Mouse (Mus musculus) lung, postnatal 0 days (tissue): ENCODE measurements at regions not wholly inside any gene's neighbourhood (a gene's known extent, or its start where the extent isn't known, plus 50 kb on each side); places are given as distances from the start of the nearest gene placed in this dataset.

Source experiments
- CTCF ChIP-seq: IDR thresholded peaks from 2 replicates; pipeline ENCODE4 v1.5.1; 2016; ENCODE audit warnings: antibody characterized with exemption, mild to moderate bottlenecking
- EP300 ChIP-seq: IDR thresholded peaks from 2 replicates; pipeline ENCODE4 v1.6.1; 2016; ENCODE audit warnings: antibody characterized with exemption, mild to moderate bottlenecking, control low read depth

DNA sequence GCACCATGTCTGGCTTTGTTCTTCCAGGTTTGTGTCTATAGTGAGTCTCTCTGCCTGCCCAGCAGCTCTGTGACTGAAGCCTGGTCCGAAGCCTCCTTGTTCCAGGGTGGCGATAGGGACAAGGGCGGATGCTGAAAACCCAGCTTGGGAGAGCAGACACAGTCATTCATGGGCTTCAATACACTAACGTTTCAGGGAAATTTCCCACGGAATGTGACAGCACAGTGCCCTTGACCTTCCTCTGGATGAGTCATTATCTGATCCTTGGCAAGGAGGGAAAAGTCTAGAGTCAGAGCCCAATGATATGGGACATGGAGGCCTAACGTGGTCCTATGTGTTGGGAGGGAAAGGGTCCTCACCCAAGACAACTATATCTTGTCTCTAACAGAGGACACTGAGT lies 298.1 kb upstream of the Kcnab2 start:
- TF ChIP-seq CTCF (no peak), EP300 (no peak)
